Mouse (Mus musculus) ES-Bruce4 (cell line): Measurements from ENCODE around the gene Mad2l2. TPM values are rescaled to one million over a fixed set of nuclear protein-coding genes. Genes with fewer than 3 reads are reported as not detected.
A peak's percentile ranks its signal among the peaks of the same experiment; 100 is the strongest.

Experiments used
- H3K27ac ChIP-seq: 2 replicates; pipeline ENCODE4 v1.5.1; 2012; ENCODE audit warnings: low read length, inconsistent platforms; ENCODE audit not compliant: insufficient read depth
- H3K27me3 ChIP-seq: 2 replicates; pipeline ENCODE4 v1.6.1; 2012; ENCODE audit warnings: mild to moderate bottlenecking, low read length, inconsistent platforms; ENCODE audit not compliant: control insufficient read depth, poor library complexity, insufficient read depth, severe bottlenecking
- H3K36me3 ChIP-seq: 2 replicates; pipeline ENCODE4 v1.6.1; 2012; ENCODE audit warnings: inconsistent platforms, mild to moderate bottlenecking, low read length, moderate library complexity; ENCODE audit not compliant: control insufficient read depth, poor library complexity, insufficient read depth, severe bottlenecking
- H3K4me1 ChIP-seq: one replicate; pipeline ENCODE4 v1.8.1; 2011; ENCODE audit warnings: low read length; ENCODE audit not compliant: control insufficient read depth, insufficient read depth
- H3K4me3 ChIP-seq: 2 replicates; pipeline ENCODE4 v1.5.1; 2011; ENCODE audit warnings: low read depth, mild to moderate bottlenecking, low read length
- H3K9ac ChIP-seq: 2 replicates; pipeline ENCODE4 v1.6.1; 2012; ENCODE audit warnings: low read depth, mild to moderate bottlenecking, inconsistent platforms; ENCODE audit not compliant: poor library complexity, severe bottlenecking
- H3K9me3 ChIP-seq: replicated peaks from 2 replicates; pipeline ENCODE4 v1.6.1; 2012; ENCODE audit warnings: mild to moderate bottlenecking, low read length, inconsistent platforms; ENCODE audit not compliant: control insufficient read depth, poor library complexity, insufficient read depth, severe bottlenecking
- CTCF ChIP-seq: IDR thresholded peaks from one replicate; pipeline ENCODE4 v1.8.1; 2011; ENCODE audit warnings: low read depth, low read length
- EP300 ChIP-seq: IDR thresholded peaks from 2 replicates; pipeline ENCODE4 v1.6.1; 2011; ENCODE audit warnings: low read depth, low read length; ENCODE audit not compliant: insufficient read depth
- POLR2A ChIP-seq: IDR thresholded peaks from one replicate; pipeline ENCODE4 v1.8.1; 2011; ENCODE audit warnings: low read length; ENCODE audit not compliant: insufficient read depth
- polyA plus RNA-seq: library from polyadenylated mRNA; stranded (reverse); fragments of >200 nt; gene quantifications from 2 replicates; pipeline ENCODE4 v1.2.4, GENCODE M21; 2011; ENCODE audit warnings: low read depth; ENCODE audit not compliant: missing spikeins, insufficient read depth, insufficient read length

The Mad2l2 gene
- polyA plus RNA-seq, 1 experiment, result 45.9 TPM

GRCm38 (mm10) chr4:148154006-148154405, 23.8 kb downstream of the Mad2l2 start:
- Histone ChIP-seq H3K4me3 (no peak overlapping the region), H3K9ac (no peak overlapping the region), H3K36me3 (peaks cover 6% of the 10 kb centered on the region), H3K4me1 (peaks cover 10% of the 10 kb centered on the region), H3K27me3 (no peaks in the 10 kb centered on the region), H3K9me3 (no peaks in the 10 kb centered on the region), H3K27ac (peak overlapping the region; percentile 34; the same call in 1 of the 2 replicates)
- no peak for TF ChIP-seq POLR2A
- no peak for TF ChIP-seq CTCF
- TF ChIP-seq EP300, result no peak

GRCm38 (mm10) chr4:148154982-148155381, 24.8 kb downstream of the Mad2l2 start:
- Histone ChIP-seq H3K9ac (no peak overlapping the region), H3K36me3 (peaks cover 6% of the 10 kb centered on the region)
- TF ChIP-seq CTCF, result no peak
- no peak for TF ChIP-seq EP300
- TF ChIP-seq POLR2A, result no peak

DNA sequence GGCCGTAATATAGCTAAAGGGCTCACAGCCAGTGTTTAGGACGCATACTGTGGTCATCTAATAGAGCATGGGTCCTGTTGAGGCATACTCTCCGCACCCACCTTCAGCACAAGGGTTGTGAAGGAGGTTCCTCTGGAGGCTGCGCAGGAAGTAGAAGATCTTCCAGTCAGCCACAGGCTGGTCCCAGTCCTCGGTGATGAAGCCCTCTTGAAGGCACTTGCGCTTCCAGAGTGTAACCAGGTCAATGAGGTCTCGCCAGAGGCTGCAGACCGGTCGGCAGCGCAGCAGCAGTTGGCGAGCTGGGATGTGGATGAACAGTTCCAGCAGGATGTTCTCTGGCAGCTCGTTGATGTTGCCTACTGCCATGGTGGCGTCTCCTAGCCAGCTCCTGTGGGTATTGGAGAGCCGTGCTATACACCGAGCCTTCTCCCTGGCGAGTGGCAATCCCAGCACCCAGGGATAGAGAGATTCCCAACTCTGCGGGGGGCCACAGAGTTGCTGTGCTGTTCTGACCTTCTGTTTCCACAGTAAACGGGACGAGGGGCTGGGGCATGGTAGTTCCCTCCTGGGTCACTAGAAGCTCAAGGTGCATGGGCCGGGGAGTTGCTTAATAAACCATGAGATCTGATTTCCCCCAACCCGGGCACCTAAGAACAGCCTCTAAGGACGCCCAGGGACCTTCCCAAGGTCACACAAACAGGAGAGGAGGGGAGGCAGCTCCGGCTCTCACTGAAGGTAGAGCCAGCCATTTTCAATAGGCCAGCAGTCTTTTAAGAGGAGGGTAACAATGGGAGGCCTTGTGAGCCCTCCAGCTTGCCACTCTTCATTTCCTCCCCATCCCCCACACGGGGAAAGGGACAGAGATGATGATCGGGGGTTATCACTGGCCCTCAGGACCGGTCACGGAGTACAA, 28.5 kb downstream of the Mad2l2 start:
- TF ChIP-seq EP300, result 0 out of 2 replicates have a peak, but pooled peaks have one; percentile 8
- no peak for TF ChIP-seq POLR2A
- peak overlapping the region; percentile 90 for H3K4me3 ChIP-seq
- no peaks in the 10 kb centered on the region for H3K9me3 ChIP-seq
- no peak overlapping the region for H3K27ac ChIP-seq
- peak overlapping the region; percentile 75 for H3K9ac ChIP-seq
- peaks cover 6% of the 10 kb centered on the region for H3K36me3 ChIP-seq
- no peaks in the 10 kb centered on the region for H3K27me3 ChIP-seq
- peaks cover 5% of the 10 kb centered on the region for H3K4me1 ChIP-seq

More at GRCm38 (mm10) chr4:148154982-148155381, 24.8 kb downstream of the Mad2l2 start:
- H3K4me1 ChIP-seq, result peaks cover 10% of the 10 kb centered on the region
- no peaks in the 10 kb centered on the region for H3K27me3 ChIP-seq
- no peaks in the 10 kb centered on the region for H3K9me3 ChIP-seq
- H3K27ac ChIP-seq, result peak overlapping the region; percentile 16; the same call in 1 of the 2 replicates
- no peak overlapping the region for H3K4me3 ChIP-seq

DNA sequence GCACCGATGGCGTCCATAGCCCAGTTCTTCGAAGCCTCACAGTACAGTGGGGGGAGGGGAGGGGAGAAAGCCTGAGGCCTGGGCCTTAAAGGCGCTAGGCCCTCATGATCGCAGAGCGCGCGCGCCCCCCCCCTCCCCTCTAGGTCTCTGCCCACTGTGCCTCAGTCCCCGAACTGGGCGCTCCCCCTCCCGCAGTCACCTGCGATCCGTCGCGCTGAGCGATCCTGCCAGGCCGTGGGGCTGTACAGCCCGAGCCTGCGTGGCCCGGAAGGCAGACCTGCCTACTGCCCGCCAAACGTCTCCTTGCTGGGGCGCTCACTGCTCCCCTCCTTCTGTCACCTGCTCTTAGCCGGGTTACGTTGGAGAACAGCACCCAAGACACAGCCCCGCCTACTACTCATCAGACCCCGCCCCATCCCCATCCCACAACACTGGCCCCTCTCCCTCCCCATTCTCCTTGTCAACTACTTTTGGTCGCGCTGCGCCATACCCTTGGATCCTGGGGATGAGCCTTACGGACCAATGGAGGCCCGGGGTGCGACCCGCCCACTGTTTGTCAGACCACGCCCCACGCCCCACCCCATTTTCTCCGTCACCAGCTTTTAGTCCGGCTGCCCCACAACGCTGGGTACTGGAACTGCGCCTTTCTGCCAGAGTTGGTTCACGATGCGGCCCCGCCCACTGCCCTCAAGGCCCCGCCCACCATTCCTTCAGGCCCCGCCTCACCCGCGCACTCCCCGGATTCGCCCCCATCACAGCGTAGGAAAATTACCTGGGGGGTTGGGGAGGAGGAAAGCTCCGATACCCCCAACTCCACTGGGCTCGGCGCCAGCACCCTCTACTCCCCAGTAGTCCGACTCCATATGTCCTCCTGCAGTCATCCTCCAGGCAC, 29.6 kb downstream of the Mad2l2 start:
- peak overlapping the region; percentile 90 for H3K4me3 ChIP-seq
- no peaks in the 10 kb centered on the region for H3K9me3 ChIP-seq
- peaks cover 5% of the 10 kb centered on the region for H3K4me1 ChIP-seq
- 0 out of 2 replicates have a peak, but pooled peaks have one; percentile 51 for TF ChIP-seq EP300
- TF ChIP-seq CTCF, result peak; percentile 4
- TF ChIP-seq POLR2A, result no peak
- peaks cover 4% of the 10 kb centered on the region for H3K36me3 ChIP-seq
- H3K27me3 ChIP-seq, result no peaks in the 10 kb centered on the region
- peak overlapping the region; percentile 75 for H3K9ac ChIP-seq
- no peak overlapping the region for H3K27ac ChIP-seq

DNA sequence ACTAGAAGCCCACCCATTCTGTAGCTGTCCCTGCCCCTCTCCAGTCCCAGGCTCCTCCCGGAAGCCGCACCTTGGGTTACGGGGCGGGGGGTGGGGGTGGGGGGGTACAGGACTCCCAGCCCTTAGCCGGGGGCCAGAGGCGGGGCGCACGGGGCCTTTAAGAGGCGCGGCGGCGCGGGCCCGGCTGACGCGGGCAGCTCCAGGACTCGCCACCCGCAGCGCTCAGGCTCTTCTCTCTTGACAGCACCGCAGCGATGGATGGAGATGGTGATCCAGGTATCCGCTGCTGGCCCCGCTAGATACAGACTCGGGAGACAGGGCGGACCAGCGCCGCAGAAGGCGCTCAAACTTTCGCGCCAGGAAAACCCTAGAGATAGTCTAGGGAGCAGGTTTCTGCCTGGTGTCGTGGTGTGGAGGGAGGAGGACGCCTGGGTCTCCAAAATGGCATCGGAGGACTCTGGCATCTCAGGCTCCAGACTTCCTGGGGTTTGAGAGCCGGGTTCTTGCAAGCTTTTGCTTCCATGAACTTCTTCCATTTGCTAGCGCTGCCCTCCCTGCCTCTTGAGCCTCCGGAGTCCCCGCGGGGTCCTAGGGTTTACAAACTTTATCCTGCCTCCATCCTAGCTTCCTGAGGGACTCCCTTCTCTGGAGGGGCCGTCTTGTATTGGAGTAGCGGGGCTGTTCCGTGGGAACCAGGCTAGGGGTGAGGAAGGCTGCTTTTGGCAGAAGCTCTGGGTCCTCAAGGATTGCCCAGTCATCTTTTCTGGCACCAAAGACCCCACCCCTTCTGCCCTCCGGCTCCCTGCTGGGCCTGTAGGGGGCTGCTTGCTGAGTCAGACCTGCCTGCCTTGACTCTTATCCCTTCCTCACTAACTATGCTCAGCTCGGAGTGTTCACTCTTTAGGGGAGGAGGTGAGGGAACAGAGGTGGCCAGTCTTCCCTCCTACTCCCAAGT, 30.5 kb downstream of the Mad2l2 start, which contains the start of the genes Fbxo44 and Fbxo2:
TSS of gene Fbxo44 (minus strand) at position 47 of the 955 bp plus-strand sequence.
TSS of gene Fbxo2 (plus strand) at position 186 of the 955 bp plus-strand sequence.
- Histone ChIP-seq H3K4me3 (peak within 1 kb of the TSS; percentile 90), H3K4me1 (peaks cover 5% of the 10 kb centered on the region), H3K9ac (peak within 1 kb of the TSS; percentile 75), H3K27ac (no peak within 1 kb of the TSS), H3K27me3 (no peaks in the 10 kb centered on the region), H3K36me3 (peaks cover 2% of the 10 kb centered on the region; the same call in 1 of the 2 replicates), H3K9me3 (no peaks in the 10 kb centered on the region)
- TF ChIP-seq POLR2A, result no peak
- 0 out of 2 replicates have a peak, but pooled peaks have one; percentile 7 for TF ChIP-seq EP300
